Mouse (Mus musculus): ENCODE results near the gene Scp2. TPM values are rescaled to one million over a fixed set of nuclear protein-coding genes. Genes with fewer than 3 reads are reported as not detected.

The Scp2 gene
- polyA plus RNA-seq (2015; fragmentation: Nextera tagmentation; extraction: Ambion mirVana), result 363 and 369 TPM in 2 replicates

DNA sequence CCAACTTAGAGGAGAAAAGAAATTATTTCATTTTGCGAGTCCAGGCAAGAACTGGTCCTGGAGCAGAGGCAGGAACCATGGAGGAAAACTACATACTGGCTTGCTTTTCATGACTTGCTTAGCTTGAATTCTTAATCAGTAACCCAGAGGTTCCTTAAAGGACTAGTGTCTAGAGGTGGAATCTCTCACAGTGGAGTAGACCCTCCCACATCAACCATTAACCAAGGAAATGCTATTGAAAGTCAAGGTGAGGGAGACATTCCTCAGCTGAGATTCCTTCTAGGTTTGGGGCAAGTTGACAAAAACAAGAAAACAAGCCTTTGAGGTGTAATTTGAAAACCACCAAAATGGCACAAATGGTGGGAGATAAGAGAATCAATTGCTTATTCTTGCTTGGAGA lies at the start of gene Scp2:
Scp2 (minus strand) TSS at position 119 of the 400 bp plus-strand sequence.
- Histone ChIP-seq H3K4me2 (ENCODE audit: low read length) (peak within 1 kb of the TSS; percentile 36), H3K27ac (peak within 1 kb of the TSS; percentile 50), H3K9ac (ENCODE audit: low read depth, low read length) (peak within 1 kb of the TSS; percentile 1; the same call in 1 of the 2 replicates), H3K4me3 (replicated peaks; ENCODE audit: low read depth, low read length) (0 out of 2 replicates have a peak within 1 kb of the TSS, but pooled peaks have one; percentile 11), H3K36me3 (ENCODE audit: insufficient read depth, low read length) (no peaks in the 10 kb centered on the region), H3K27me3 (ENCODE audit: insufficient read depth, low read length) (no peaks in the 10 kb centered on the region), H3K9me3 (replicated peaks; ENCODE audit: low read length) (no peaks in the 10 kb centered on the region), H3K4me1 (replicated peaks; ENCODE audit: insufficient read depth, low read length) (no peaks in the 10 kb centered on the region)
- no peak for TF ChIP-seq CTCF (IDR thresholded peaks at IDR 0.05; ENCODE audit: low read depth)
- 61% methylated on average over 1 of the region's 1 CpGs for WGBS
- DNase-seq (ENCODE audit: low spot score) (peak; percentile 27), ATAC-seq (replicated peaks; ENCODE audit: low FRiP score, low read depth) (peak; percentile 80)

DNA sequence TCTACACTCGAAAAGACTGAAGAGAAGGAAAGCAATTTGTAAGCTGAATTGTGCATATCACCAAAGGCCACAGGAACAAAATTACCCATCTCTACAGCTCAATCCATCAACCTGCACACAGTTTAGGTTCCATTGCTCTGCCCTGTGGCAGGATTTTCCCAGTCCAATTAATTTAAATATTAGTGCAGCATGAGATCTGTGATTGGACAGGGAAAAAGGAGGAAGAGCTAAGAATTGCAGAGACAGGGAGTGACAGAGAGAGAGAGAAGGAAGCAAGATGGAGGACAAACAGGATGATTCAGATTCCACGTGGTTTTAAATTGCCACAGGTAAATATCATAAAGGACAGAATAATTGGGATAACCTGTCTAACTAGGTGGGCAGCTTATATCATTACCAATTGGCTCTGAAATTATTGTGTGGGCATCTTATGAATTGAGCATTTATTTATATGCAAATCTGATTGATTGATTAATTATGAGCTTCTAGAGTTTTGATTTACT lies 48.1 kb upstream of the Scp2 start:
- no peaks in the 10 kb centered on the region for H3K36me3 ChIP-seq (ENCODE audit: insufficient read depth, low read length)
- TF ChIP-seq CTCF (IDR thresholded peaks at IDR 0.05; ENCODE audit: low read depth), result no peak
- no peaks in the 10 kb centered on the region for H3K27me3 ChIP-seq (ENCODE audit: insufficient read depth, low read length)
- H3K27ac ChIP-seq, result no peak overlapping the region
- 71% methylated on average over 2 of the region's 2 CpGs for WGBS
- H3K4me3 ChIP-seq (replicated peaks; ENCODE audit: low read depth, low read length), result no peak overlapping the region
- DNase-seq (ENCODE audit: low spot score), result no peak
- no peak overlapping the region for H3K9ac ChIP-seq (ENCODE audit: low read depth, low read length)
- H3K9me3 ChIP-seq (replicated peaks; ENCODE audit: low read length), result no peaks in the 10 kb centered on the region
- no peaks in the 10 kb centered on the region for H3K4me1 ChIP-seq (replicated peaks; ENCODE audit: insufficient read depth, low read length)
- H3K4me2 ChIP-seq (ENCODE audit: low read length), result no peak overlapping the region
- ATAC-seq (replicated peaks; ENCODE audit: low FRiP score, low read depth), result no peak

DNA sequence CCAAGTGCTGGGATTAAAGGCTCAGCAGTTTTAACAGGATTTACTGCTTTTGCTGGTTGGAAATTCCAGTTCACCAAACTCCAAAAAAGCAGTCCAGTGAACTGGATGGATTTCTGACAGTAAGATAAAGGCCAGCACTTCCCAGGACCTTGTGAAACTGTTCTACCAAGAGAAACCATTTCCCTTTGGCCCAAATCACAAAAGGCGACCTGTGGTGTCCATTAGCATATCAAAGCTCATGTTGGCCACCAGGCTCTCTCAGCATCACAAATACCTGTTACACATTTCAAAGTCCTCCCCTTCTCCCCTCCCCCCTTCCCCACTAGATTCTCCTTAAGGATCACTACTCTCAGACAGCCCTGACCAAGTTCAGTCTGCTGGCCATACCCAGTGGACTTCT lies 37.5 kb upstream of the Scp2 start:
- no peak for ATAC-seq (replicated peaks; ENCODE audit: low FRiP score, low read depth)
- WGBS, result 67% methylated on average over 1 of the region's 1 CpGs
- no peak overlapping the region for H3K27ac ChIP-seq

DNA sequence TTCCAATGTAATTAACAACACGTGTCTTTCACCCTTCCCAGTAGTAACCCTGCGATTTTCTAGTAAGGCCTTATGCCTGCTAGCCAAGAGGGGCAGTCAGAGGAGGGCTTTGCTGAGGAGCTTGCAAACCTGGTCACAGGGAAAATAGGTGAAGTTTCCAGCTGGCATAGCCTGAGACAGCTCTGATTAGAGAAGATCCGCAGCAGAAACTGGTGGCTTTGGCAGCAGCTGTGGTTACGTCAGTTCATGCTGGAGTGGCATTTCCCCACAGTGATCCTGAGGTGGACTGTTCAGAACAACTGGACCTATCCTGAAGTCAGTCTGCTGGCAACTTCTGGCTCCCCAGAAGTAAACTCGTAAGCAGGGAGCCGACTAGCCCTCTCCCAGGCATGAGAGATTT lies 23.3 kb upstream of the Scp2 start:
- H3K9me3 ChIP-seq (replicated peaks; ENCODE audit: low read length), result no peaks in the 10 kb centered on the region
- ATAC-seq (replicated peaks; ENCODE audit: low FRiP score, low read depth), result no peak
- H3K36me3 ChIP-seq (ENCODE audit: insufficient read depth, low read length), result no peaks in the 10 kb centered on the region
- TF ChIP-seq CTCF (IDR thresholded peaks at IDR 0.05; ENCODE audit: low read depth), result no peak
- no peaks in the 10 kb centered on the region for H3K27me3 ChIP-seq (ENCODE audit: insufficient read depth, low read length)
- H3K4me1 ChIP-seq (replicated peaks; ENCODE audit: insufficient read depth, low read length), result 0 out of 2 replicates have a peak, but pooled peaks cover 6% of the 10 kb centered on the region
- no peak overlapping the region for H3K4me2 ChIP-seq (ENCODE audit: low read length)
- DNase-seq (ENCODE audit: low spot score), result no peak
- H3K9ac ChIP-seq (ENCODE audit: low read depth, low read length), result no peak overlapping the region
- H3K4me3 ChIP-seq (replicated peaks; ENCODE audit: low read depth, low read length), result no peak overlapping the region
- 81% methylated on average over 6 of the region's 6 CpGs for WGBS
- no peak overlapping the region for H3K27ac ChIP-seq

More for the DNA sequence above, 37.5 kb upstream of the Scp2 start:
- Histone ChIP-seq H3K9me3 (replicated peaks; ENCODE audit: low read length) (no peaks in the 10 kb centered on the region), H3K9ac (ENCODE audit: low read depth, low read length) (no peak overlapping the region), H3K4me2 (ENCODE audit: low read length) (no peak overlapping the region), H3K36me3 (ENCODE audit: insufficient read depth, low read length) (no peaks in the 10 kb centered on the region), H3K27me3 (ENCODE audit: insufficient read depth, low read length) (no peaks in the 10 kb centered on the region), H3K4me3 (replicated peaks; ENCODE audit: low read depth, low read length) (no peak overlapping the region), H3K4me1 (replicated peaks; ENCODE audit: insufficient read depth, low read length) (no peaks in the 10 kb centered on the region)
- no peak for TF ChIP-seq CTCF (IDR thresholded peaks at IDR 0.05; ENCODE audit: low read depth)
- DNase-seq (ENCODE audit: low spot score), result no peak

DNA sequence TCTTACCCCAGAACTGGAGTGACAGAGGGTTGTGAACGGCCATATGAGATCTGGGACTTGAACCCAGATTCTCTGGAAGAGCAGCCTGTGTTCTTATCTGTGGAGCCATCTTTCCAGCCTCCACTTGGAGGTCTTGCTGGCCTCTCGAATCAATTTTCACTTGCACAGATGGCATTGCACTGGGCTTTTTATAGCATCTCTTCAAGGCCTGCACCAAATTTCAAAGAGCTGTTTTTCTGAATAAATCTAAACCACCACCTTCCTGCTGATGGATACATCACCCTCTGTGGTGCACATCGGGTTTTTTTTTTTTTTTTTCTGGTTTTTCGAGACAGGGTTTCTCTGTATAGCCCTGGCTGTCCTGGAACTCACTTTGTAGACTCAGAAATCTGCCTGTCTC lies 22.1 kb upstream of the Scp2 start:
- Histone ChIP-seq H3K27me3 (ENCODE audit: insufficient read depth, low read length) (no peaks in the 10 kb centered on the region), H3K27ac (no peak overlapping the region), H3K36me3 (ENCODE audit: insufficient read depth, low read length) (no peaks in the 10 kb centered on the region), H3K9me3 (replicated peaks; ENCODE audit: low read length) (no peaks in the 10 kb centered on the region), H3K9ac (ENCODE audit: low read depth, low read length) (no peak overlapping the region), H3K4me1 (replicated peaks; ENCODE audit: insufficient read depth, low read length) (0 out of 2 replicates have a peak, but pooled peaks cover 6% of the 10 kb centered on the region), H3K4me3 (replicated peaks; ENCODE audit: low read depth, low read length) (no peak overlapping the region), H3K4me2 (ENCODE audit: low read length) (no peak overlapping the region)
- DNase-seq (ENCODE audit: low spot score) (no peak), ATAC-seq (replicated peaks; ENCODE audit: low FRiP score, low read depth) (no peak)
- 86% methylated on average over 4 of the region's 4 CpGs for WGBS
- no peak for TF ChIP-seq CTCF (IDR thresholded peaks at IDR 0.05; ENCODE audit: low read depth)

DNA sequence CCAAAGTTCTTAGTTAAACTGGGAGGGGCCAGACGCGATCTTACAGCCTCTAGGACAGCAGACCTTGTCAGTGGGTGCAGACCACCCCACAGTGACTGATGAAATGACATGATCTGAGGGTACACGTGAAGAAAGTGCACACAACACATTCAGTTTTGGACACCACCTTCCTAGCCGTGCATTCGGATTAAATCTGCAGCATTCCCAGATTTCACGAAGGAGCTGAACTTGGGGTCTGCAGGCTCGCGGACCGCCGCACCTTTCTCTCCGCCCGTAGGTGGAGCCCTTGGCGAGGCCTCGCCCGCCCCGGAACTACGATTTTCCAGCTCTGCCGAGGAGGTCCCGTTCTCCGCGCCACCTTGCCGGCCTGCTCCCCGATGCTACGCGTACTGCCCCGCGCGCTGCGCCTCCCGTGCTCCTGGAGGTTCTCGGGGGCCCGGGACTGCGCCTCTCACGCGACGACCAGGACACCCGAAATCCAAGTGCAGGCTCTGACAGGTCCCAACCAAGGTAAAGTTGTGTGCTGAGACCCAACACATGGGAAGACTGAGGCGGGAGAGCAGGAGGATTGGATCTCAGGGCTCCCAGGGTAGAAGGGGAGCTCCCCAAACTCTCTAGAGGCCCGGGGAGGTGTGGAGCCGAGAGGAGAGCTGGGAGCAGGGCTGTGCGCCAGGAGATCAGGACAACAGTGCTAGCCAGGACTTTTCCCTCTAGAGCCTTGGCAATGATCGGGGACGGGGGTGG lies 20.5 kb upstream of the Scp2 start, which contains the start of gene Echdc2:
Echdc2 (plus strand) TSS at position 286 of the 744 bp plus-strand sequence.
- Histone ChIP-seq H3K36me3 (ENCODE audit: insufficient read depth, low read length) (no peaks in the 10 kb centered on the region), H3K9me3 (replicated peaks; ENCODE audit: low read length) (no peaks in the 10 kb centered on the region), H3K4me3 (replicated peaks; ENCODE audit: low read depth, low read length) (peak within 1 kb of the TSS; percentile 59), H3K27me3 (ENCODE audit: insufficient read depth, low read length) (no peaks in the 10 kb centered on the region), H3K4me1 (replicated peaks; ENCODE audit: insufficient read depth, low read length) (0 out of 2 replicates have a peak, but pooled peaks cover 6% of the 10 kb centered on the region), H3K4me2 (ENCODE audit: low read length) (peak within 1 kb of the TSS; percentile 86), H3K27ac (no peak within 1 kb of the TSS), H3K9ac (ENCODE audit: low read depth, low read length) (peak within 1 kb of the TSS; percentile 65)
- peak; percentile 57 for ATAC-seq (replicated peaks; ENCODE audit: low FRiP score, low read depth)
- DNase-seq (ENCODE audit: low spot score), result peak; percentile 68
- peak; percentile 63 for TF ChIP-seq CTCF (IDR thresholded peaks at IDR 0.05; ENCODE audit: low read depth)
- WGBS, result under 1% methylated on average over 43 of the region's 43 CpGs

Measured in kidney, postnatal 0 days (tissue).